Mouse (Mus musculus) CH12F3 (cell line): Measurements from ENCODE around the gene Scgb1b27.
"Not testable (repeated sequence)": the region's sequence is repeated elsewhere in the genome, so short reads cannot be mapped to it uniquely, and the experiment has no call there.

Experiments
- in situ Hi-C: fragments of 300-500 bp; cut with MboI; formaldehyde crosslinking; loops from 2 replicates; pipeline ENCODE4 v1.14.3; 2020; ENCODE audit warnings: low sequenced_read_pairs

The Scgb1b27 gene

GRCm38 (mm10) chr7:34021183-34021582 is at the start of gene Scgb1b27:
Gene Scgb1b27 (plus strand): TSS chr7:34021483.
- in situ Hi-C loops: not testable (repeated sequence)

- in situ Hi-C loops: not testable (repeated sequence)
Observed at GRCm38 (mm10) chr7:33982281-33982680, 39.0 kb upstream of the Scgb1b27 start.

- in situ Hi-C loops: no loop called here
Observed at GRCm38 (mm10) chr7:34013842-34014241, 7.4 kb upstream of the Scgb1b27 start, which contains the start of gene Scgb2b27. Gene Scgb2b27 (minus strand): TSS chr7:34013942.

- in situ Hi-C loops: no loop called here
Observed at GRCm38 (mm10) chr7:34025641-34026040, 4.4 kb downstream of the Scgb1b27 start.

- in situ Hi-C loops: not testable (repeated sequence)
Observed at GRCm38 (mm10) chr7:34027202-34027601, 5.9 kb downstream of the Scgb1b27 start.

GRCm38 (mm10) chr7:34030026-34030425 is 8.7 kb downstream of the Scgb1b27 start:
- in situ Hi-C loops: no loop called here

- in situ Hi-C loops: not testable (repeated sequence)
Observed at GRCm38 (mm10) chr7:34034579-34034978, 13.3 kb downstream of the Scgb1b27 start.

- in situ Hi-C loops: not testable (repeated sequence)
Observed at GRCm38 (mm10) chr7:34036076-34036815, 15.0 kb downstream of the Scgb1b27 start.

GRCm38 (mm10) chr7:34068132-34068531 is 46.8 kb downstream of the Scgb1b27 start:
- in situ Hi-C loops: not testable (repeated sequence)
